Mouse (Mus musculus) liver, embryonic 14.5 days (tissue): ENCODE results near the gene Klb. TPM values are rescaled to one million over a fixed set of nuclear protein-coding genes. Genes with fewer than 3 reads are reported as not detected.
A peak's percentile ranks its signal among the peaks of the same experiment; 100 is the strongest.
"Not testable (repeated sequence)": the region's sequence is repeated elsewhere in the genome, so short reads cannot be mapped to it uniquely, and the experiment has no call there.

Source experiments
- ATAC-seq: fragments of 200-750 bp; cut with Nextera tagmentation; 2 replicates; pipeline ENCODE4 v1.8.0; 2017; ENCODE audit warnings: moderate number of reproducible peaks, mild to moderate bottlenecking, moderate library complexity; ENCODE audit not compliant: insufficient read depth
- DNase-seq, 3 experiments: peaks; one replicate each; pipeline ENCODE4 v3.0.0-alpha.2; 2012 to 2013; ENCODE audit warnings: low read depth in 3 of 3, low spot score in 3 of 3
- H3K27ac ChIP-seq: fragments of 300-500 bp; sonication (generic); 2 replicates; pipeline ENCODE4 v1.5.1; 2014; ENCODE audit warnings: moderate library complexity, mild to moderate bottlenecking, control low read depth, inconsistent platforms
- H3K27me3 ChIP-seq: fragments of 300-500 bp; sonication (generic); 2 replicates; pipeline ENCODE4 v1.6.1; 2014; ENCODE audit warnings: mild to moderate bottlenecking, low read length, moderate library complexity; ENCODE audit not compliant: control insufficient read depth, insufficient read depth
- H3K36me3 ChIP-seq: fragments of 300-500 bp; sonication (generic); replicated peaks from 2 replicates; pipeline ENCODE4 v1.6.1; 2014; ENCODE audit warnings: low read depth; ENCODE audit not compliant: control insufficient read depth, insufficient read depth
- H3K4me1 ChIP-seq, 2 experiments: fragments of 200-500 bp in 1 of 2; fragments of 300-500 bp in 1 of 2; sonication (generic) in 1 of 2; replicated peaks; 2 replicates each; pipeline ENCODE4 v1.6.1; 2012 to 2014; ENCODE audit warnings: antibody characterized with exemption in 1 of 2, inconsistent platforms in 1 of 2, low read length in 1 of 2; ENCODE audit not compliant: control insufficient read depth in 2 of 2, insufficient read depth in 2 of 2
- H3K4me2 ChIP-seq: fragments of 300-500 bp; sonication (generic); 2 replicates; pipeline ENCODE4 v1.6.1; 2014; ENCODE audit warnings: low read depth, mild to moderate bottlenecking, control low read depth, moderate library complexity
- H3K4me3 ChIP-seq, 2 experiments: fragments of 200-500 bp in 1 of 2; fragments of 300-500 bp in 1 of 2; sonication (generic) in 1 of 2; 2 replicates each; pipeline ENCODE4 v1.5.1; 2012 to 2014; ENCODE audit warnings: low read depth in 2 of 2, low read length in 2 of 2, mild to moderate bottlenecking in 2 of 2, control low read depth in 1 of 2, inconsistent platforms in 1 of 2, moderate library complexity in 1 of 2; ENCODE audit not compliant: insufficient read depth in 1 of 2
- H3K9ac ChIP-seq: fragments of 300-500 bp; sonication (generic); replicated peaks from 2 replicates; pipeline ENCODE4 v1.6.1; 2014; ENCODE audit warnings: mild to moderate bottlenecking, control low read depth, moderate library complexity
- H3K9me3 ChIP-seq: fragments of 300-500 bp; sonication (generic); 2 replicates; pipeline ENCODE4 v1.6.1; 2016; ENCODE audit warnings: low read length, mixed read lengths; ENCODE audit not compliant: control insufficient read depth
- CTCF ChIP-seq: IDR thresholded peaks from 2 replicates; pipeline ENCODE4 v1.5.1; 2016; ENCODE audit warnings: antibody characterized with exemption, low read depth, control low read depth
- EP300 ChIP-seq: IDR thresholded peaks from 2 replicates; pipeline ENCODE4 v1.6.1; 2016; ENCODE audit warnings: antibody characterized with exemption, low read depth
- WGBS: fragments of 180-500 bp; shearing (Covaris S2); extraction: QIAGEN DNeasy Blood & Tissue Kit; methylation state at CpG from one replicate; pipeline ENCODE4 v1.1.7; 2014; ENCODE audit not compliant: insufficient replicate concordance; 5-methylcytosine and 5-hydroxymethylcytosine counted together
- polyA plus RNA-seq, 2 experiments: library from polyadenylated mRNA; depleted of rRNA in 1 of 2; stranded (reverse) in 1 of 2; unstranded in 1 of 2; fragments of >200 nt; fragmentation: Nextera tagmentation in 1 of 2; extraction: Ambion mirVana in 1 of 2; gene quantifications; 2 replicates each; pipeline versions ENCODE4 v1.2.1 to v1.2.3; 2012 to 2014

The Klb gene
- polyA plus RNA-seq (2012; rRNA removed) (3.9 and 4.6 TPM in 2 replicates), polyA plus RNA-seq (2014; fragmentation: Nextera tagmentation; extraction: Ambion mirVana) (8.0 TPM in 2 replicates)

DNA sequence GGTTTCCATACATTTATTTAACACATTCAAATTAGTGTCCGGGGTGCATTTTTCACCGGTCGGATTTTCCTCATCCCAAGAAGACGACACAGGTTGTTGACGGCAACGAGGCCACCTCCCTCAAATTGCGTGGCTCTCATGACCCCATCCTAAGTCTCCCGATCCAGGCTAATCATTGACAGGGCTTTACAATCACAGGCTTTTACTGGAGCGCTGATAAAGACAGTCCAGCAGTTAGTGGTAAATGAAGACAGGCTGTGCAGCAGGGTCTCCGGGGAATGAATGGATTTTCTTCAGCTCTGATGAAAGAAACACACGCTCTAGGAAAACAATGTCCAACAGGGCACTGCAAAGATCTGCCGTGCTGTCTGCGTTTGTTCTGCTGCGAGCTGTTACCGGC lies at the start of gene Klb:
Gene Klb, plus strand, starts transcription at position 147 of the 400 bp plus-strand sequence.
- Histone ChIP-seq H3K4me1 (no peaks in the 10 kb centered on the region), H3K4me3 (peak within 1 kb of the TSS; percentile 42 to 57), H3K27me3 (no peaks in the 10 kb centered on the region), H3K27ac (no peak within 1 kb of the TSS), H3K36me3 (no peaks in the 10 kb centered on the region), H3K4me2 (no peak within 1 kb of the TSS), H3K9me3 (no peaks in the 10 kb centered on the region), H3K9ac (peak within 1 kb of the TSS; percentile 20)
- DNase-seq (no peak), ATAC-seq (0 out of 2 replicates have a peak, but pooled peaks have one; percentile 37)
- WGBS, result 70% methylated on average over 15 of the region's 15 CpGs
- TF ChIP-seq CTCF, result no peak
- TF ChIP-seq EP300, result no peak

DNA sequence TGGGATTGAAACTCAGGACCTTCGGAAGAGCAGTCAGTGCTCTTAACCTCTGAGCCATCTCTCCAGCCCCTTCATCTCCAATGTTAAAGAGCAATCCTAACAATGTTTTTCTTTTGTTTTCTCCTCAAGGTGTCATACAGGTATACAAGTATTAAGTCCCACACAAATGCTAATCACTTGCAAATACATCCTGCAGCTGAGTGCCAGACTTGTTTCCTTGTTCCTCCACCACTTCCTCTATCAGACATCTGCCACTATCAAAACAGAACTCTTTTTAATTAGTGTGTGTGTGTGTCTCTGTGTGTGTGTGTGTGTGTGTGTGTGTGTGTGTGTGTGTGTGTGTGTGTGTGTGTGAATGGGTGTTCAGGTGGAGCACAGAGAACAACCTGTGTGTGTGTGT lies 48.5 kb upstream of the Klb start:
- H3K36me3 ChIP-seq, result peaks cover 40% of the 10 kb centered on the region

DNA sequence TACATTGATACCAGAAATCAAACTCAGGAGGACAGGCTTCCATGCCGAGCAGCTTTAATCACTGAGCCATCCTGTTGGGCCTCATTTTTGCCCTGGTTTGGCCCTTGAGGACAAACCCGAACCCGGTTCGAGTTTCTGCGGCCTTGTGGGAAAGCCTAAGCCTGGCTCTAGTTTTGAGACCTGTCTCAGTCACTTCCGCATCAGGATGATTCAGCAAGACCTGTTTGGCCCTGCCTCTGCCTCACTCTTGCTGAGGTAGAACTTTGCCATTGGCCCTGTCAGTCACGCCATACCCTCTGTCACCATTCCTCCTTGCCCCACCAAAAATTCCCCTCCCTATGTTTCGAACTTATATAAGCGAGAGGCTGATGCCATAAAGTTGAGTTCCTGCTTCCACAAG lies 48.0 kb upstream of the Klb start:
- Histone ChIP-seq H3K27me3 (no peaks in the 10 kb centered on the region), H3K27ac (no peak overlapping the region), H3K4me3 (no peak overlapping the region), H3K9ac (no peak overlapping the region), H3K4me1 (peaks cover 4 to 14% of the 10 kb centered on the region in 2 experiments; a peak in 3 of 4 replicates), H3K36me3 (peaks cover 38% of the 10 kb centered on the region), H3K9me3 (no peaks in the 10 kb centered on the region), H3K4me2 (no peak overlapping the region)
- ATAC-seq (no peak), DNase-seq (no peak)
- no peak for TF ChIP-seq EP300
- TF ChIP-seq CTCF, result no peak
- WGBS, result 81% methylated on average over 9 of the region's 9 CpGs

More for the DNA sequence above, 48.5 kb upstream of the Klb start:
- not testable (repeated sequence) for H3K4me3 ChIP-seq, H3K27me3 ChIP-seq, H3K27ac ChIP-seq, ATAC-seq, DNase-seq, H3K9ac ChIP-seq, H3K4me2 ChIP-seq, H3K9me3 ChIP-seq
- peaks cover 4 to 14% of the 10 kb centered on the region in 2 experiments; a peak in 3 of 4 replicates for H3K4me1 ChIP-seq
- WGBS, result 87% methylated on average over 1 of the region's 1 CpGs

DNA sequence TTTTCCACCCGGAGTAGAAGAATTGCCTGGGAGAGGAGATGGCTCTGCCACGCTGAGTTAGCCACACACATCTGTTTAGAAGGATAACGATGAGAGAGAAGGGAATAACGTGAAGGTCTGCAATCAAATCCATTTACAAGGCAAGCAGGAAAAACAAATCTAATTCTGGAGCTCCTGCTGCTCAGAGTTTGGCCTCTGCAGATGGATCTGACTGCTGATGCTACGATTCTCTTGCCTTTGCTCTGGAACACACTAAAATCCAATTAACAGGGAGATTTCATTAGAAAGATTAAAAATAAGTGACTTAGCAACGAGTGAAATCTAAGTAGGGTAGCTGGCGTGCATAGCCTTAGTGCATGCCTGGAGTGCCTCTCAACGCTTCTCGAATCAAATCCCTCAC lies 42.6 kb upstream of the Klb start:
- no peaks in the 10 kb centered on the region for H3K27me3 ChIP-seq
- 0 out of 4 replicates have a peak, but pooled peaks cover 0 to under 1% of the 10 kb centered on the region in 2 experiments for H3K4me1 ChIP-seq
- peaks cover 26% of the 10 kb centered on the region for H3K36me3 ChIP-seq
- H3K4me2 ChIP-seq, result no peak overlapping the region
- H3K4me3 ChIP-seq, result no peak overlapping the region
- TF ChIP-seq EP300 (no peak), CTCF (no peak)
- 75% methylated on average over 9 of the region's 9 CpGs for WGBS
- ATAC-seq (no peak), DNase-seq (no peak)
- H3K9me3 ChIP-seq, result no peaks in the 10 kb centered on the region
- no peak overlapping the region for H3K27ac ChIP-seq
- H3K9ac ChIP-seq, result no peak overlapping the region

DNA sequence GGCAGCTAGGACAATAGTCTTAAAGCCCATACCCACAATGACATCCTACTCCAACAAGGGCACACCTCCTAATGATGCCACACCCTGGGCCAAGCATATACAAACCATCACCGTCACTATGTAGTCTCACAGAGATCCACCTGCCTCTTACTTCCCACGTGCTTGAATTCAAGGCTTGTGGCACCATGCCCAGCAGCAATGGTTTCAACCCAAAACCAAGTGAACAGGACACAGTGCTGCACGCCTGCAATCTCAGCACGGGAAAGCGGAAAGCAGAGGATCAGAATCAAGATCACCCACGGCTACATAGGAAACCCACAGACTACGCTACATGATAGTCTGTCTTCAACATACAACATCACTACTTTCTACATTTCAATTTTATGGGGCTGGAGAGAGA lies 39.9 kb upstream of the Klb start:
- Histone ChIP-seq H3K27me3 (no peaks in the 10 kb centered on the region), H3K9ac (no peak overlapping the region), H3K4me1 (no peaks in the 10 kb centered on the region), H3K27ac (no peak overlapping the region), H3K9me3 (no peaks in the 10 kb centered on the region), H3K4me2 (no peak overlapping the region), H3K36me3 (peaks cover 26% of the 10 kb centered on the region), H3K4me3 (no peak overlapping the region)
- TF ChIP-seq EP300, result no peak
- no peak for TF ChIP-seq CTCF
- WGBS, result 83% methylated on average over 7 of the region's 7 CpGs
- DNase-seq, result no peak
- no peak for ATAC-seq
